Mouse (Mus musculus): ENCODE data around the gene Larp1b. TPM values are rescaled to one million over a fixed set of nuclear protein-coding genes. Genes with fewer than 3 reads are reported as not detected.

Larp1b gene
- total and polyA plus RNA-seq, 3 experiments: 31.1 to 76.3 (median 60.7) TPM

DNA sequence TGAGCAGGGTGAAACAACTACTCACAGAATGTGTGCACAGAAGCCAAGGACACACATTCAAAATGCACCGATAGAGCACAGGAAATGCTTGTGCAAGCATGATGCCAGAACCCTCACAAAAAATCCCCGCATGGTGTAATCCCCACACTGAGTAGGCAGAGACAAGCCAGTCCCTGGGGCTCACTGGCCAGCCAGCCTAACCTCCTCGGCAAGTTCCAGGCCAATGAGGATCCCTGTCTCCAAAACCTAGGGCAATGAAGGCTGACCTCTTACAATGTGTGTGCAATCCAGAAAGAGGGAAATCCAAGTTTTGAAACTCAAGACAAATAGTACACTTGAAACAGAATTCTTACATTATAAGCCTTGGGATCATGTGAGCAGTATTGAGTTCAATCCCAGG is 103.7 kb downstream of the Larp1b start:
- no peak for ATAC-seq (ENCODE audit: extremely low read depth, insufficient number of reproducible peaks, low FRiP score, poor library complexity, severe bottlenecking)
- no peak for DNase-seq (ENCODE audit: low spot score)
- Histone ChIP-seq H3K4me3 (ENCODE audit: low read depth, low read length) (no peak overlapping the region), H3K4me1 (ENCODE audit: insufficient read depth, low read depth, low read length) (peaks cover 2% of the 10 kb centered on the region; the same call in 1 of the 2 replicates), H3K27me3 (ENCODE audit: insufficient read depth, low read length) (peaks cover 17% of the 10 kb centered on the region), H3K9me3 (replicated peaks) (no peaks in the 10 kb centered on the region), H3K36me3 (replicated peaks) (no peaks in the 10 kb centered on the region)
- no peak for TF ChIP-seq GATA2 (IDR thresholded peaks at IDR 0.05; ENCODE audit: borderline replicate concordance, low read depth, low read length)
- TF ChIP-seq GATA1 (IDR thresholded peaks at IDR 0.05; ENCODE audit: borderline replicate concordance, low read length): no peak
- no peak for TF ChIP-seq CTCF (IDR thresholded peaks at IDR 0.05; ENCODE audit: low read depth, low read length)
- no peak for TF ChIP-seq TAL1 (conservative IDR thresholded peaks at IDR 0.05; ENCODE audit: low read depth, low read length)
- no peak for TF ChIP-seq POLR2AphosphoS5 (IDR thresholded peaks at IDR 0.05; ENCODE audit: insufficient replicate concordance, low read depth, low read length)

DNA sequence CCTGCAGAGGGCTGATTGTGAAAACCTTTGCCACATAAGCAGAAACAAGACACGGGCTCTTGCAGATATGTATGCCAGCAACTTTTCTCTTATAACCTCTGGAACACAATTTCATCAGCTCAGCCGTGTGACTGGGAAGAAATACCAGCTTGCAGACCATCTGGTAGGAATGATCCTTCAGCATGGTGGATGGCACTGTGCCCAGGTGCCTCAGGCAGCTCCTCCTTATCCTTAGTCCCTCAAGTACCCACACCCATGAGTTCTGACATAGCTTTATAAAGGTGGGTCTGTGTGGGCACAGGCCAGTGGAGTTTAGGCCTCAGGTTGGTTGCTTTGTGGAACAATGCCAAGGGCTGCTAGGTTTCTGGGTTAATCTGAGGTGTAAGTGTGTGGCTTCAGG is 108.8 kb downstream of the Larp1b start:
- ATAC-seq (ENCODE audit: extremely low read depth, insufficient number of reproducible peaks, low FRiP score, poor library complexity, severe bottlenecking): no peak
- Histone ChIP-seq H3K4me3 (ENCODE audit: low read depth, low read length) (no peak overlapping the region), H3K27me3 (ENCODE audit: insufficient read depth, low read length) (peaks cover 7% of the 10 kb centered on the region; the same call in 1 of the 2 replicates), H3K4me1 (ENCODE audit: insufficient read depth, low read depth, low read length) (no peaks in the 10 kb centered on the region), H3K36me3 (replicated peaks) (peaks cover 8% of the 10 kb centered on the region), H3K9me3 (replicated peaks) (no peaks in the 10 kb centered on the region)
- TF ChIP-seq GATA2 (IDR thresholded peaks at IDR 0.05; ENCODE audit: borderline replicate concordance, low read depth, low read length): no peak
- no peak for TF ChIP-seq GATA1 (IDR thresholded peaks at IDR 0.05; ENCODE audit: borderline replicate concordance, low read length)
- no peak for TF ChIP-seq TAL1 (conservative IDR thresholded peaks at IDR 0.05; ENCODE audit: low read depth, low read length)
- TF ChIP-seq POLR2AphosphoS5 (IDR thresholded peaks at IDR 0.05; ENCODE audit: insufficient replicate concordance, low read depth, low read length): no peak
- no peak for TF ChIP-seq CTCF (IDR thresholded peaks at IDR 0.05; ENCODE audit: low read depth, low read length)
- no peak for DNase-seq (ENCODE audit: low spot score)

DNA sequence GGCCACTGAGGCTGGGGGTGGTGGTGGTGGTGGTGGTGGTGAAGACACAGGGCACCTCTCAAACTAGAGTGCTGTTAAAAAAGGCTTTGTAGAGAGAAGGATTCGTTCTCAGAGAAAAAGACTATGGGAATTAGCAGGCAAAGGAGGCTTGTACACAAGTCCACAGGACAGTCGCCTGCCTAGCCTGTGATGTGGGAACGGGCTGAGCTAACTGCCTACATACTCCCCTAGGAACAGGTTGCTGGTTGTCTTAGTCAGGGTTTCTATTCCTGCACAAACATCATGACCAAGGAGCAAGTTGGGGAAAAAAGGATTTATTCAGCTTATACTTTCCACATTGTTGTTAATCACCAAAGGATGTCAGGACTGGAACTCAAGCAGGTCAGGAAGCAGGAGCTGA is 109.6 kb downstream of the Larp1b start:
- ATAC-seq (ENCODE audit: extremely low read depth, insufficient number of reproducible peaks, low FRiP score, poor library complexity, severe bottlenecking): no peak
- Histone ChIP-seq H3K27me3 (ENCODE audit: insufficient read depth, low read length) (0 out of 2 replicates have a peak, but pooled peaks cover 7% of the 10 kb centered on the region), H3K4me3 (ENCODE audit: low read depth, low read length) (no peak overlapping the region), H3K9me3 (replicated peaks) (no peaks in the 10 kb centered on the region), H3K36me3 (replicated peaks) (peaks cover 16% of the 10 kb centered on the region), H3K4me1 (ENCODE audit: insufficient read depth, low read depth, low read length) (no peaks in the 10 kb centered on the region)
- DNase-seq (ENCODE audit: low spot score): no peak
- TF ChIP-seq POLR2AphosphoS5 (IDR thresholded peaks at IDR 0.05; ENCODE audit: insufficient replicate concordance, low read depth, low read length) (no peak), TAL1 (conservative IDR thresholded peaks at IDR 0.05; ENCODE audit: low read depth, low read length) (no peak), CTCF (IDR thresholded peaks at IDR 0.05; ENCODE audit: low read depth, low read length) (no peak), GATA1 (IDR thresholded peaks at IDR 0.05; ENCODE audit: borderline replicate concordance, low read length) (no peak)

DNA sequence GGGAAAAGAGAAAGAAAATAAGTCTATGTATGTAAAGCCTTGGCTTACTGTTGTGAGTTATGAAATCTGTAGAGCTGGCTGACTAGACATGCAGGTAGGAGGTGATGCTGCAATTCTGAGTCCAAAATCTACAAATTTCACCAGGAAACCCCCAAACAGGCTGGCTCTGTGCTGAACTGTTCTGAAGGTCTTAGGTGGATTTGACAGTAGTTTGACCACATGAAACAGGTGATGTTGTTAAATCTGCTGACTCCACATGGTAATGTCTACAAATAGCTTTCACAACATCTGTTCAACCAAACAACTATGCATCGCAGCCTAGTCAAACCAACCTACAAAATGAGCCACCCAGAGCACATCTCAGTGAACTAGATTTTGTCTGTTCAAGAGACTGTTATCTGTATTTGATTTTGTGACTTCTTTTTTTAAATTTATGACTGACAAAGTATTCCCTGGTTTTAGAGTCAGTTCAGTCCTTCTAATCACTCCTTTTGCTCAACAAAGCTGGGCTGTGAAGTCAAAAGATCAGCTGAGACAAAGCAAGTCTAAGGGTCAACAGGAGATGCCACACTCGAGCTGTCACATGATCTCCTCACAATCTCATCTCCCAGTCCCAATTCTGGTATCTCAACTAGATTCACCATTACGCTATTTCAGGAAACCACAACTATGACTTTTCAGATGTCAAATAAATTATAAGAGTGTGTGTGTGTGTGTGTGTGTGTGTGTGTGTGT is 112.4 kb downstream of the Larp1b start:
- no peak for ATAC-seq (ENCODE audit: extremely low read depth, insufficient number of reproducible peaks, low FRiP score, poor library complexity, severe bottlenecking)
- TF ChIP-seq POLR2AphosphoS5 (IDR thresholded peaks at IDR 0.05; ENCODE audit: insufficient replicate concordance, low read depth, low read length) (no peak), GATA2 (IDR thresholded peaks at IDR 0.05; ENCODE audit: borderline replicate concordance, low read depth, low read length) (no peak), GATA1 (IDR thresholded peaks at IDR 0.05; ENCODE audit: borderline replicate concordance, low read length) (no peak), CTCF (IDR thresholded peaks at IDR 0.05; ENCODE audit: low read depth, low read length) (no peak), TAL1 (conservative IDR thresholded peaks at IDR 0.05; ENCODE audit: low read depth, low read length) (no peak)
- Histone ChIP-seq H3K4me3 (ENCODE audit: low read depth, low read length) (no peak overlapping the region), H3K27me3 (ENCODE audit: insufficient read depth, low read length) (no peaks in the 10 kb centered on the region), H3K9me3 (replicated peaks) (no peaks in the 10 kb centered on the region), H3K36me3 (replicated peaks) (peaks cover 43% of the 10 kb centered on the region), H3K4me1 (ENCODE audit: insufficient read depth, low read depth, low read length) (no peaks in the 10 kb centered on the region)
- no peak for DNase-seq (ENCODE audit: low spot score)

GRCm38 (mm10) chr3:41062758-41063157 is 113.1 kb downstream of the Larp1b start:
- Histone ChIP-seq H3K9me3 (replicated peaks) (no peaks in the 10 kb centered on the region), H3K36me3 (replicated peaks) (peaks cover 50% of the 10 kb centered on the region), H3K4me3 (ENCODE audit: low read depth, low read length) (no peak overlapping the region), H3K27me3 (ENCODE audit: insufficient read depth, low read length) (no peaks in the 10 kb centered on the region), H3K4me1 (ENCODE audit: insufficient read depth, low read depth, low read length) (no peaks in the 10 kb centered on the region)
- TF ChIP-seq CTCF (IDR thresholded peaks at IDR 0.05; ENCODE audit: low read depth, low read length) (no peak), TAL1 (conservative IDR thresholded peaks at IDR 0.05; ENCODE audit: low read depth, low read length) (no peak), GATA1 (IDR thresholded peaks at IDR 0.05; ENCODE audit: borderline replicate concordance, low read length) (no peak), GATA2 (IDR thresholded peaks at IDR 0.05; ENCODE audit: borderline replicate concordance, low read depth, low read length) (no peak), POLR2AphosphoS5 (IDR thresholded peaks at IDR 0.05; ENCODE audit: insufficient replicate concordance, low read depth, low read length) (no peak)
- DNase-seq (ENCODE audit: low spot score) (no peak), ATAC-seq (ENCODE audit: extremely low read depth, insufficient number of reproducible peaks, low FRiP score, poor library complexity, severe bottlenecking) (no peak)

- peaks cover 76% of the 10 kb centered on the region for H3K36me3 ChIP-seq (replicated peaks)
- H3K4me3 ChIP-seq (ENCODE audit: low read depth, low read length): no peak overlapping the region
- no peak for DNase-seq (ENCODE audit: low spot score)
- TF ChIP-seq TAL1 (conservative IDR thresholded peaks at IDR 0.05; ENCODE audit: low read depth, low read length) (no peak), CTCF (IDR thresholded peaks at IDR 0.05; ENCODE audit: low read depth, low read length) (no peak), POLR2AphosphoS5 (IDR thresholded peaks at IDR 0.05; ENCODE audit: insufficient replicate concordance, low read depth, low read length) (no peak), GATA2 (IDR thresholded peaks at IDR 0.05; ENCODE audit: borderline replicate concordance, low read depth, low read length) (no peak), GATA1 (IDR thresholded peaks at IDR 0.05; ENCODE audit: borderline replicate concordance, low read length) (no peak)
- H3K9me3 ChIP-seq (replicated peaks): no peaks in the 10 kb centered on the region
- H3K27me3 ChIP-seq (ENCODE audit: insufficient read depth, low read length): no peaks in the 10 kb centered on the region
- no peak for ATAC-seq (ENCODE audit: extremely low read depth, insufficient number of reproducible peaks, low FRiP score, poor library complexity, severe bottlenecking)
- H3K4me1 ChIP-seq (ENCODE audit: insufficient read depth, low read depth, low read length): no peaks in the 10 kb centered on the region
Measured at GRCm38 (mm10) chr3:41065320-41065719, 115.7 kb downstream of the Larp1b start.

Data from G1E (cell line).